Mouse (Mus musculus): Measurements from ENCODE around the gene Ttc14.

Ttc14 gene

GRCm38 (mm10) chr3:33799617-33800512 is at the start of gene Ttc14:
TSS of gene Ttc14 (plus strand) at chr3:33799832.
- DNase-seq (ENCODE audit: low read depth in 2 of 2, low spot score in 2 of 2): peak; percentile 97 to 98

GRCm38 (mm10) chr3:33790975-33791374 is 8.7 kb upstream of the Ttc14 start:
- no peak for DNase-seq (ENCODE audit: low read depth in 2 of 2, low spot score in 2 of 2)

GRCm38 (mm10) chr3:33800513-33800820 is 835 bp downstream of the Ttc14 start:
- no peak for DNase-seq (ENCODE audit: low read depth in 2 of 2, low spot score in 2 of 2)

GRCm38 (mm10) chr3:33807151-33807550 is 7.5 kb downstream of the Ttc14 start:
- no peak for DNase-seq (ENCODE audit: low read depth in 2 of 2, low spot score in 2 of 2)

- DNase-seq (ENCODE audit: low read depth in 2 of 2, low spot score in 2 of 2): no peak
Observed at GRCm38 (mm10) chr3:33824135-33824946, 24.7 kb downstream of the Ttc14 start.

GRCm38 (mm10) chr3:33832351-33832750 is 32.7 kb downstream of the Ttc14 start:
- no peak for DNase-seq (ENCODE audit: low read depth in 2 of 2, low spot score in 2 of 2)

- DNase-seq (ENCODE audit: low read depth in 2 of 2, low spot score in 2 of 2): no peak
Observed at GRCm38 (mm10) chr3:33836576-33836975, 36.9 kb downstream of the Ttc14 start.

GRCm38 (mm10) chr3:33838877-33839276 is 39.2 kb downstream of the Ttc14 start:
- no peak for DNase-seq (ENCODE audit: low read depth in 2 of 2, low spot score in 2 of 2)

GRCm38 (mm10) chr3:33843801-33844632 is 44.4 kb downstream of the Ttc14 start, which contains the start of gene Ccdc39:
TSS of gene Ccdc39 (minus strand) at chr3:33844310.
- DNase-seq (ENCODE audit: low read depth in 2 of 2, low spot score in 2 of 2): peak in 1 of 2 experiments; percentile 6

- no peak for DNase-seq (ENCODE audit: low read depth in 2 of 2, low spot score in 2 of 2)
Observed at GRCm38 (mm10) chr3:33846639-33847038, 47.0 kb downstream of the Ttc14 start.

GRCm38 (mm10) chr3:33850856-33851255 is 51.2 kb downstream of the Ttc14 start:
- DNase-seq (ENCODE audit: low read depth in 2 of 2, low spot score in 2 of 2): no peak

GRCm38 (mm10) chr3:33853062-33853461 is 53.4 kb downstream of the Ttc14 start:
- no peak for DNase-seq (ENCODE audit: low read depth in 2 of 2, low spot score in 2 of 2)

- no peak for DNase-seq (ENCODE audit: low read depth in 2 of 2, low spot score in 2 of 2)
Observed at GRCm38 (mm10) chr3:33858939-33859338, 59.3 kb downstream of the Ttc14 start.

GRCm38 (mm10) chr3:33864000-33864540 is 64.4 kb downstream of the Ttc14 start:
- no peak for DNase-seq (ENCODE audit: low read depth in 2 of 2, low spot score in 2 of 2)

Data from CD8-positive naive resting alpha-beta T cell, adult 2 months (primary cell).